Comparison of ENCODE assay signal across 15 mouse cellular contexts in the genomic region with DNA sequence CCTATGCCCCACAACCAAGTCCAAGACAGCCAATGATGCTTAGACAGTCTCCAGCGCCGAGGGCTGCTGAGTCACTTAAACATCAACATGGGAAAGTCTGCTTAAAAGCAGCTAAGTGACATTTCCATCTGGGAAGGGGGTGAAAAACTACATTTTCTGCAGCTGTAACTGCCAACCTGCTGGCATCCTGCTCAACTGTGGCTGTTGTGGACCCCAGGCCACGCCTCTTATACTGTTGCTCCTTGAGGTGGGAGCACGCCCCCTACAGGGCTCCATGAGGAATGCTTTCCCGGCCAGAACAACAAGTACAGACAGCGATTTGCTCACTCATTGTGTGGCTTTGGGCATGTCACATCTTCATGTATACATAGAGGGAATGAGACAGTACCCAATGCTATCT. TPM values are rescaled to one million over a fixed set of nuclear protein-coding genes. Genes with fewer than 3 reads are reported as not detected.
DNase-seq lines count a peak whose midpoint lies in the region; ATAC-seq and TF ChIP-seq lines count a peak whose summit lies in the region.
"Had no signal": no experiment of that assay in that cellular context is flagged by ENCODE, and none has a peak within 500 bp of the region (broad histone marks: within the 10 kb centered on the region; RNA-seq: fewer than 3 reads in every experiment).

No protein-coding gene starts in this region.

- DNase-seq in CD4-positive, CD25-positive, alpha-beta regulatory T cell, adult 2 months (ENCODE audit: low read depth, low spot score), result peak; percentile 58
- DNase-seq in heart, postnatal 0 days (ENCODE audit: low spot score), result no peak
- no peak for DNase-seq in heart, postnatal 4 days
- DNase-seq in retina, postnatal 1 day, result peak; percentile 46
- DNase-seq in retina, embryonic 14.5 days (ENCODE audit: low spot score), result no peak
- no peak for DNase-seq in c-Kit-positive CD71-positive TER-119-positive erythroid progenitor cells, embryonic 14.5 days (ENCODE audit: low spot score)
- DNase-seq: right cerebral cortex, postnatal 4 days had no signal

- H3K27ac ChIP-seq in heart, postnatal 0 days (ENCODE audit: low read depth), result 0 out of 2 replicates have a peak overlapping the region, but pooled peaks have one; percentile 86
- H3K27ac ChIP-seq in cortical plate, adult 2 months (ENCODE audit: insufficient read depth, low read length), result no peak overlapping the region
- H3K27ac ChIP-seq: embryonic facial prominence, embryonic 13.5 days; hindbrain, embryonic 10.5 days; kidney, embryonic 15.5 days; liver, embryonic 15.5 days; midbrain, embryonic 10.5 days; neural tube, embryonic 12.5 days had no signal

- H3K4me1 ChIP-seq in heart, postnatal 0 days (ENCODE audit: control insufficient read depth, insufficient read depth), result peaks cover 37% of the 10 kb centered on the region
- peaks cover 2% of the 10 kb centered on the region; the same call in 1 of the 2 replicates for H3K4me1 ChIP-seq in cortical plate, adult 2 months (ENCODE audit: control insufficient read depth, insufficient read depth, low read length)
- H3K4me1 ChIP-seq: kidney, embryonic 15.5 days; neural tube, embryonic 12.5 days had no signal

- no peak for TF ChIP-seq POLR2A in cortical plate, adult 2 months (IDR thresholded peaks at IDR 0.05; ENCODE audit: extremely low read depth, insufficient read depth, low read length)

- ATAC-seq in CD4-positive, CD25-positive, alpha-beta regulatory T cell, adult 4 months, result no peak
- no peak for ATAC-seq in heart, postnatal 0 days (ENCODE audit: insufficient read depth, low read depth)

- peak; percentile 23; the same call in 1 of the 2 replicates for TF ChIP-seq CTCF in heart, postnatal 0 days (IDR thresholded peaks at IDR 0.05; ENCODE audit: low read depth)
- TF ChIP-seq CTCF in cortical plate, adult 2 months (IDR thresholded peaks at IDR 0.05; ENCODE audit: extremely low read depth, insufficient read depth, low read length), result peak; percentile 32; the same call in 1 of the 2 replicates

- WGBS in heart, postnatal 0 days, result 63% methylated on average over 6 of the region's 6 CpGs

- H3K4me2 ChIP-seq in heart, postnatal 0 days (ENCODE audit: low read depth, low read length), result no peak overlapping the region
- H3K4me2 ChIP-seq: embryonic facial prominence, embryonic 13.5 days; kidney, embryonic 15.5 days; liver, embryonic 15.5 days; neural tube, embryonic 12.5 days had no signal

- H3K27me3 ChIP-seq in heart, postnatal 0 days (ENCODE audit: control insufficient read depth, insufficient read depth, low read length), result no peaks in the 10 kb centered on the region
- H3K27me3 ChIP-seq: embryonic facial prominence, embryonic 13.5 days; kidney, embryonic 15.5 days; neural tube, embryonic 12.5 days had no signal

- no peak overlapping the region for H3K4me3 ChIP-seq in heart, postnatal 0 days (ENCODE audit: low read depth, low read length)
- no peak overlapping the region for H3K4me3 ChIP-seq in cortical plate, adult 2 months (ENCODE audit: insufficient read depth, low read length)
- H3K4me3 ChIP-seq: embryonic facial prominence, embryonic 13.5 days; hindbrain, embryonic 10.5 days; kidney, embryonic 15.5 days; liver, embryonic 15.5 days; midbrain, embryonic 10.5 days; neural tube, embryonic 12.5 days had no signal

- H3K9ac ChIP-seq in heart, postnatal 0 days (replicated peaks; ENCODE audit: low read depth, low read length), result no peak overlapping the region
- H3K9ac ChIP-seq: embryonic facial prominence, embryonic 13.5 days; kidney, embryonic 15.5 days; liver, embryonic 15.5 days; neural tube, embryonic 12.5 days had no signal

- 0 out of 2 replicates have a peak, but pooled peaks cover 6% of the 10 kb centered on the region for H3K36me3 ChIP-seq in heart, postnatal 0 days (replicated peaks; ENCODE audit: control insufficient read depth, insufficient read depth, low read length)
- H3K36me3 ChIP-seq: hindbrain, embryonic 10.5 days; kidney, embryonic 15.5 days; liver, embryonic 15.5 days; midbrain, embryonic 10.5 days had no signal

- TF ChIP-seq EP300 in heart, postnatal 0 days (IDR thresholded peaks at IDR 0.05; ENCODE audit: low read depth), result no peak

- no peaks in the 10 kb centered on the region for H3K9me3 ChIP-seq in heart, postnatal 0 days (replicated peaks; ENCODE audit: control insufficient read depth, low read length)
- H3K9me3 ChIP-seq: embryonic facial prominence, embryonic 13.5 days; hindbrain, embryonic 10.5 days; kidney, embryonic 15.5 days; liver, embryonic 15.5 days; midbrain, embryonic 10.5 days; neural tube, embryonic 12.5 days had no signal

RNA-seq across cellular contexts. Expression of a gene that starts 25.9 kb away (rescaled TPM):
- polyA plus RNA-seq in CD4-positive, CD25-positive, alpha-beta regulatory T cell, adult 4 months (2017; shearing (Covaris generic)), result 10 to 100 TPM in 1 of 2 experiments, 1 to 10 TPM in 1; 9.8 to 16.0 TPM
- 14.8 and 32.9 TPM in 2 replicates for total RNA-seq in heart, postnatal 0 days (2014; rRNA removed; ENCODE audit: low replicate concordance)
- 70.5 and 73.4 TPM in 2 replicates for polyA plus RNA-seq in heart, postnatal 0 days (2015; fragmentation: Nextera tagmentation; extraction: Ambion mirVana)
- total RNA-seq in heart, postnatal 4 days (2021), result 10 to 100 TPM; 40.3 to 45.0 TPM
- polyA plus RNA-seq in cortical plate, adult 2 months (2012; rRNA removed), result 31.1 TPM in 2 replicates

Comparison
In these comparisons a context has a peak if more than half of its experiments do, and no peak if none do; other contexts are left out.
1. DNase-seq: peak in CD4-positive, CD25-positive, alpha-beta regulatory T cell, adult 2 months (single experiment) and retina, postnatal 1 day (single experiment); none in heart, postnatal 0 days (single experiment), heart, postnatal 4 days (single experiment), retina, embryonic 14.5 days (single experiment) and c-Kit-positive CD71-positive TER-119-positive erythroid progenitor cells, embryonic 14.5 days (single experiment).